Mouse (Mus musculus): ENCODE data around the gene Plekha7. TPM values are rescaled to one million over a fixed set of nuclear protein-coding genes. Genes with fewer than 3 reads are reported as not detected.
A peak's percentile ranks its signal among the peaks of the same experiment; 100 is the strongest.
"Not testable (repeated sequence)": the region's sequence is repeated elsewhere in the genome, so short reads cannot be mapped to it uniquely, and the experiment has no call there.

Plekha7 gene
- polyA plus RNA-seq, 1 experiment from 2014 or later: 0.23 TPM

GRCm38 (mm10) chr7:116119306-116119857, 188.8 kb downstream of the Plekha7 start:
- Histone ChIP-seq H3K4me3 (ENCODE audit: inconsistent target) (no peak overlapping the region), H3K27ac (no peak overlapping the region), H3K79me2 (ENCODE audit: inconsistent target) (no peaks in the 10 kb centered on the region), H3K36me3 (ENCODE audit: inconsistent target) (no peaks in the 10 kb centered on the region)
- WGBS (ENCODE audit: missing documents): 100% methylated on average over 1 of the region's 1 CpGs

- H3K79me2 ChIP-seq (ENCODE audit: inconsistent target): no peaks in the 10 kb centered on the region
- no peak overlapping the region for H3K4me3 ChIP-seq (ENCODE audit: inconsistent target)
- no peaks in the 10 kb centered on the region for H3K36me3 ChIP-seq (ENCODE audit: inconsistent target)
- H3K27ac ChIP-seq: no peak overlapping the region
- 71% methylated on average over 2 of the region's 2 CpGs for WGBS (ENCODE audit: missing documents)
These were observed 192.2 kb downstream of the Plekha7 start for GRCm38 (mm10) chr7:116115991-116116390.

GRCm38 (mm10) chr7:116115216-116115930, 192.8 kb downstream of the Plekha7 start:
- Histone ChIP-seq H3K79me2 (ENCODE audit: inconsistent target) (no peaks in the 10 kb centered on the region), H3K36me3 (ENCODE audit: inconsistent target) (no peaks in the 10 kb centered on the region), H3K27ac (no peak overlapping the region), H3K4me3 (ENCODE audit: inconsistent target) (no peak overlapping the region)
- 90% methylated on average over 12 of the region's 12 CpGs for WGBS (ENCODE audit: missing documents)

GRCm38 (mm10) chr7:116111546-116111945, 196.6 kb downstream of the Plekha7 start:
- H3K27ac ChIP-seq: no peak overlapping the region
- no peaks in the 10 kb centered on the region; the same call in 1 of the 2 replicates for H3K36me3 ChIP-seq (ENCODE audit: inconsistent target)
- H3K79me2 ChIP-seq (ENCODE audit: inconsistent target): no peaks in the 10 kb centered on the region
- no peak overlapping the region for H3K4me3 ChIP-seq (ENCODE audit: inconsistent target)
- WGBS (ENCODE audit: missing documents): 95% methylated on average over 6 of the region's 6 CpGs

- no peaks in the 10 kb centered on the region for H3K79me2 ChIP-seq (ENCODE audit: inconsistent target)
- no peak overlapping the region for H3K4me3 ChIP-seq (ENCODE audit: inconsistent target)
- 89% methylated on average over 3 of the region's 3 CpGs for WGBS (ENCODE audit: missing documents)
- H3K27ac ChIP-seq: no peak overlapping the region
- H3K36me3 ChIP-seq (ENCODE audit: inconsistent target): peaks cover 5% of the 10 kb centered on the region; the same call in 1 of the 2 replicates
These were observed 197.5 kb downstream of the Plekha7 start for GRCm38 (mm10) chr7:116110661-116111060.

- Histone ChIP-seq H3K36me3 (ENCODE audit: inconsistent target) (peaks cover 33% of the 10 kb centered on the region), H3K27ac (no peak overlapping the region), H3K79me2 (ENCODE audit: inconsistent target) (peaks cover 37% of the 10 kb centered on the region), H3K4me3 (ENCODE audit: inconsistent target) (no peak overlapping the region)
- 93% methylated on average over 6 of the region's 9 CpGs for WGBS (ENCODE audit: missing documents)
These were observed 205.1 kb downstream of the Plekha7 start for GRCm38 (mm10) chr7:116103091-116103490.

GRCm38 (mm10) chr7:116099952-116100528, 208.1 kb downstream of the Plekha7 start:
- H3K79me2 ChIP-seq (ENCODE audit: inconsistent target): peaks cover 67% of the 10 kb centered on the region
- H3K4me3 ChIP-seq (ENCODE audit: inconsistent target): no peak overlapping the region
- H3K36me3 ChIP-seq (ENCODE audit: inconsistent target): peaks cover 24% of the 10 kb centered on the region
- peak overlapping the region; percentile 10; the same call in 1 of the 2 replicates for H3K27ac ChIP-seq
- WGBS (ENCODE audit: missing documents): 60% methylated on average over 7 of the region's 7 CpGs

- Histone ChIP-seq H3K4me3 (ENCODE audit: inconsistent target) (peak overlapping the region; percentile 92), H3K36me3 (ENCODE audit: inconsistent target) (no peaks in the 10 kb centered on the region), H3K79me2 (ENCODE audit: inconsistent target) (peaks cover 53% of the 10 kb centered on the region), H3K27ac (peak overlapping the region; percentile 67)
- under 1% methylated on average over 19 of the region's 19 CpGs for WGBS (ENCODE audit: missing documents)
These were observed 214.7 kb downstream of the Plekha7 start for GRCm38 (mm10) chr7:116093466-116093850.

- H3K36me3 ChIP-seq (ENCODE audit: inconsistent target): no peaks in the 10 kb centered on the region
- peaks cover 47% of the 10 kb centered on the region for H3K79me2 ChIP-seq (ENCODE audit: inconsistent target)
- peak overlapping the region; percentile 67 for H3K27ac ChIP-seq
- peak overlapping the region; percentile 92 for H3K4me3 ChIP-seq (ENCODE audit: inconsistent target)
- 1% methylated on average over 36 of the region's 38 CpGs for WGBS (ENCODE audit: missing documents)
These were observed 215.3 kb downstream of the Plekha7 start for GRCm38 (mm10) chr7:116092710-116093465.

GRCm38 (mm10) chr7:116084366-116084765, 223.8 kb downstream of the Plekha7 start, which contains the start of gene Gm4353:
Gene Gm4353 (minus strand): TSS chr7:116084635.
- not testable (repeated sequence) for H3K4me3 ChIP-seq (ENCODE audit: inconsistent target); H3K36me3 ChIP-seq (ENCODE audit: inconsistent target)
- WGBS (ENCODE audit: missing documents): 89% methylated on average over 9 of the region's 11 CpGs

More at GRCm38 (mm10) chr7:116084366-116084765, 223.8 kb downstream of the Plekha7 start, which contains the start of gene Gm4353:
- not testable (repeated sequence) for H3K27ac ChIP-seq; H3K79me2 ChIP-seq (ENCODE audit: inconsistent target)

Other genes starting within 250 kb of the Plekha7 start
- 0.11 to 0.47 TPM (median 0.41 TPM) in 3 replicates for gene Gm4353, start 223.7 kb downstream of the Plekha7 start, polyA plus RNA-seq (2018)
- gene Rps13, start 25.8 kb upstream of the Plekha7 start, polyA plus RNA-seq (2018): 344 to 1,175 TPM (median 1,056 TPM) in 3 replicates
- gene Pik3c2a, start 135.1 kb upstream of the Plekha7 start, polyA plus RNA-seq (2018): 22.0 to 27.0 TPM (median 25.2 TPM) in 3 replicates
- gene Nucb2, start 196.0 kb upstream of the Plekha7 start, polyA plus RNA-seq (2018): 42.3 to 121 TPM (median 46.5 TPM) in 3 replicates